21 mouse cellular contexts compared by ENCODE assay signal in genomic region chr13:92907366-92907765, GRCm38 (mm10).
DNase-seq lines count a peak whose midpoint lies in the region; ATAC-seq and TF ChIP-seq lines count a peak whose summit lies in the region.
"Had no signal": no experiment of that assay in that cellular context is flagged by ENCODE, and none has a peak within 500 bp of the region (broad histone marks: within the 10 kb centered on the region; RNA-seq: fewer than 3 reads in every experiment).

No protein-coding gene starts in this region.

- TF ChIP-seq EP300 in heart, postnatal 0 days (IDR thresholded peaks at IDR 0.05; ENCODE audit: low read depth) = no peak

- intact Hi-C loops in heart, postnatal 25 days (cut with DNase I) = no loop called here

- H3K9ac ChIP-seq in heart, embryonic 13.5 days = 0 out of 2 replicates have a peak overlapping the region, but pooled peaks have one; percentile 6
- no peak overlapping the region for H3K9ac ChIP-seq in heart, postnatal 0 days (replicated peaks; ENCODE audit: low read depth, low read length)
- H3K9ac ChIP-seq: forebrain, embryonic 13.5 days; forebrain, postnatal 0 days; hindbrain, embryonic 15.5 days had no signal

- H3K36me3 ChIP-seq in heart, embryonic 13.5 days = no peaks in the 10 kb centered on the region
- no peaks in the 10 kb centered on the region for H3K36me3 ChIP-seq in heart, postnatal 0 days (replicated peaks; ENCODE audit: control insufficient read depth, insufficient read depth, low read length)
- no peaks in the 10 kb centered on the region for H3K36me3 ChIP-seq in limb, embryonic 10.5 days
- H3K36me3 ChIP-seq: embryonic facial prominence, embryonic 10.5 days; G1E; hindbrain, embryonic 15.5 days had no signal

- H3K4me2 ChIP-seq in heart, embryonic 13.5 days = no peak overlapping the region
- H3K4me2 ChIP-seq in heart, postnatal 0 days (ENCODE audit: low read depth, low read length) = no peak overlapping the region
- H3K4me2 ChIP-seq: forebrain, embryonic 13.5 days; hindbrain, embryonic 15.5 days had no signal

- H3K9me3 ChIP-seq in heart, embryonic 13.5 days = no peaks in the 10 kb centered on the region
- H3K9me3 ChIP-seq in heart, postnatal 0 days (replicated peaks; ENCODE audit: control insufficient read depth, low read length) = no peaks in the 10 kb centered on the region
- H3K9me3 ChIP-seq in limb, embryonic 10.5 days (replicated peaks) = no peaks in the 10 kb centered on the region
- H3K9me3 ChIP-seq: embryonic facial prominence, embryonic 10.5 days; forebrain, embryonic 13.5 days; G1E; hindbrain, embryonic 15.5 days had no signal

- H3K4me1 ChIP-seq in heart, embryonic 13.5 days = peaks cover 51% of the 10 kb centered on the region
- peaks cover 32% of the 10 kb centered on the region for H3K4me1 ChIP-seq in heart, postnatal 0 days (ENCODE audit: control insufficient read depth, insufficient read depth)
- peaks cover 15% of the 10 kb centered on the region for H3K4me1 ChIP-seq in limb, embryonic 10.5 days
- H3K4me1 ChIP-seq: hindbrain, embryonic 15.5 days had no signal

- H3K27me3 ChIP-seq in heart, embryonic 13.5 days (replicated peaks) = no peaks in the 10 kb centered on the region
- no peaks in the 10 kb centered on the region for H3K27me3 ChIP-seq in heart, postnatal 0 days (ENCODE audit: control insufficient read depth, insufficient read depth, low read length)
- no peaks in the 10 kb centered on the region for H3K27me3 ChIP-seq in limb, embryonic 10.5 days (ENCODE audit: low read depth, poor library complexity, severe bottlenecking)
- H3K27me3 ChIP-seq: forebrain, embryonic 13.5 days; hindbrain, embryonic 15.5 days had no signal

- peak overlapping the region; percentile 16 for H3K27ac ChIP-seq in heart, embryonic 13.5 days (replicated peaks)
- peak overlapping the region; percentile 18 for H3K27ac ChIP-seq in heart, postnatal 0 days (ENCODE audit: low read depth)
- 0 out of 2 replicates have a peak overlapping the region, but pooled peaks have one; percentile 36 for H3K27ac ChIP-seq in limb, embryonic 10.5 days
- H3K27ac ChIP-seq: embryonic facial prominence, embryonic 10.5 days; forebrain, embryonic 13.5 days; hindbrain, embryonic 15.5 days had no signal

- H3K4me3 ChIP-seq in heart, embryonic 13.5 days = no peak overlapping the region
- H3K4me3 ChIP-seq in heart, postnatal 0 days (ENCODE audit: low read depth, low read length) = no peak overlapping the region
- no peak overlapping the region for H3K4me3 ChIP-seq in limb, embryonic 10.5 days
- H3K4me3 ChIP-seq: embryonic facial prominence, embryonic 10.5 days; forebrain, embryonic 13.5 days; hindbrain, embryonic 15.5 days had no signal

- WGBS in heart, embryonic 13.5 days = 40% methylated on average over 5 of the region's 5 CpGs
- WGBS in heart, postnatal 0 days = 45% methylated on average over 5 of the region's 5 CpGs
- 50% methylated on average over 5 of the region's 5 CpGs for WGBS in limb, embryonic 10.5 days

- no peak for TF ChIP-seq CTCF in heart, postnatal 0 days (IDR thresholded peaks at IDR 0.05; ENCODE audit: low read depth)

- ATAC-seq in heart, embryonic 13.5 days (ENCODE audit: extremely low read depth, insufficient number of reproducible peaks, low FRiP score, low TSS enrichment) = no peak
- ATAC-seq in heart, postnatal 0 days (ENCODE audit: insufficient read depth, low read depth) = no peak
- ATAC-seq: CD4-positive, CD25-positive, alpha-beta regulatory T cell, adult 4 months; intestine, embryonic 16.5 days had no signal

- DNase-seq in gastrocnemius, postnatal 25 days = peak; percentile 3
- DNase-seq in gastrocnemius, postnatal 10 days = no peak
- no peak for DNase-seq in heart, postnatal 25 days (ENCODE audit: low spot score)
- no peak for DNase-seq in heart, postnatal 0 days (ENCODE audit: low spot score)
- no peak for DNase-seq in heart, adult 18-20 months
- DNase-seq in limb, embryonic 10.5 days (ENCODE audit: low spot score) = no peak
- DNase-seq: adrenal gland, adult 8-10 months; adrenal gland, postnatal 36 days; B cell, adult 2 months; cerebellum, adult 2 months; cerebellum, postnatal 10 days; forebrain, postnatal 0 days; gastrocnemius, postnatal 36 days; kidney, adult 2 months had no signal
